Mouse (Mus musculus) heart, embryonic 11.5 days (tissue): Measurements from ENCODE around the gene Ces3a. TPM values are rescaled to one million over a fixed set of nuclear protein-coding genes. Genes with fewer than 3 reads are reported as not detected.
"Not testable (repeated sequence)": the region's sequence is repeated elsewhere in the genome, so short reads cannot be mapped to it uniquely, and the experiment has no call there.

Experiments used
- ATAC-seq: fragments of 200-750 bp; cut with Nextera tagmentation; replicated peaks from 2 replicates; pipeline ENCODE4 v1.8.0; 2017; ENCODE audit warnings: moderate library complexity; ENCODE audit not compliant: insufficient number of reproducible peaks, low FRiP score, low TSS enrichment
- H3K27ac ChIP-seq: fragments of 300-500 bp; sonication (generic); 2 replicates; pipeline ENCODE4 v1.5.1; 2014; ENCODE audit warnings: mild to moderate bottlenecking, low read depth, low read length
- H3K27me3 ChIP-seq: fragments of 300-500 bp; sonication (generic); 2 replicates; pipeline ENCODE4 v1.6.1; 2014; ENCODE audit warnings: mild to moderate bottlenecking, low read length, mixed read lengths; ENCODE audit not compliant: control insufficient read depth, insufficient read depth
- H3K36me3 ChIP-seq: fragments of 300-500 bp; sonication (generic); 2 replicates; pipeline ENCODE4 v1.6.1; 2014; ENCODE audit warnings: mild to moderate bottlenecking, low read length, moderate library complexity, mixed read lengths; ENCODE audit not compliant: control insufficient read depth, insufficient read depth
- H3K4me1 ChIP-seq: fragments of 300-500 bp; sonication (generic); 2 replicates; pipeline ENCODE4 v1.6.1; 2014; ENCODE audit warnings: low read length; ENCODE audit not compliant: control insufficient read depth, insufficient read depth
- H3K4me2 ChIP-seq: fragments of 300-500 bp; sonication (generic); 2 replicates; pipeline ENCODE4 v1.6.1; 2014; ENCODE audit warnings: mild to moderate bottlenecking, moderate library complexity
- H3K4me3 ChIP-seq: fragments of 300-500 bp; sonication (generic); 2 replicates; pipeline ENCODE4 v1.5.1; 2014; ENCODE audit warnings: low read depth, low read length
- H3K9ac ChIP-seq: fragments of 300-500 bp; sonication (generic); 2 replicates; pipeline ENCODE4 v1.6.1; 2014; ENCODE audit warnings: mild to moderate bottlenecking, low read depth, low read length, moderate library complexity
- H3K9me3 ChIP-seq: fragments of 300-500 bp; sonication (generic); replicated peaks from 2 replicates; pipeline ENCODE4 v1.6.1; 2016; ENCODE audit warnings: low read length; ENCODE audit not compliant: control insufficient read depth
- WGBS: fragments of 180-500 bp; shearing (Covaris S2); extraction: QIAGEN DNeasy Blood & Tissue Kit; methylation state at CpG from one replicate; pipeline ENCODE4 v1.1.7; 2014; ENCODE audit not compliant: insufficient replicate concordance; 5-methylcytosine and 5-hydroxymethylcytosine counted together
- polyA plus RNA-seq: library from polyadenylated mRNA; unstranded; fragments of >200 nt; fragmentation: Nextera tagmentation; extraction: Ambion mirVana; gene quantifications from 2 replicates; pipeline ENCODE4 v1.2.1, GENCODE M21; 2014

The Ces3a gene
- polyA plus RNA-seq, 1 experiment from 2014 or later, result not detected

DNA sequence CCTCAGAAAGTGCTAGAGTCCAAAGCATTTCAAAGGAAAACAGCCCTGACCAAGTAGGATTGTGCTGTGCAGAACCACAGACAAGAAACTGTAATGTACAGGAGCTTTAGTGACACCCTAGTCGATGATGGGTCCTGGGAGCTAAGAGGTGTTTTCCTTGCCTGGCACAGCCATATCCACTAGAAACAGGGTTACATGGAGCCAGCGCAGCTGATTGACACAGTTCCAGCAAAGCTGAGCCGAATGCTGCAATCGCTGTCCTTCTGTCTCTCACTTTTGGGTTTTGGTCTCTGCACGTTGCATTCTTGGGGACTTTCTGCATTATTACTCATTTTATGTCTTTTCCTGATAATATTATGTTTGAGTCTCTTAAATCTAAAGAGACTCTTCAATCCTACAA is 30.2 kb downstream of the Ces3a start:
- 0 out of 2 replicates have a peak, but pooled peaks cover 2% of the 10 kb centered on the region for H3K9me3 ChIP-seq
- no peak for ATAC-seq
- 81% methylated on average over 5 of the region's 5 CpGs for WGBS
- no peak overlapping the region for H3K4me2 ChIP-seq
- H3K4me1 ChIP-seq, result no peaks in the 10 kb centered on the region
- no peak overlapping the region for H3K9ac ChIP-seq
- no peaks in the 10 kb centered on the region for H3K27me3 ChIP-seq
- no peaks in the 10 kb centered on the region for H3K36me3 ChIP-seq
- H3K27ac ChIP-seq, result no peak overlapping the region
- no peak overlapping the region for H3K4me3 ChIP-seq

GRCm38 (mm10) chr8:105080814-105081336 is 32.5 kb downstream of the Ces3a start:
- 0 out of 2 replicates have a peak, but pooled peaks cover 2% of the 10 kb centered on the region for H3K9me3 ChIP-seq
- no peak for ATAC-seq
- H3K27ac ChIP-seq, result no peak overlapping the region
- no peak overlapping the region for H3K4me3 ChIP-seq
- no peaks in the 10 kb centered on the region for H3K4me1 ChIP-seq
- H3K9ac ChIP-seq, result no peak overlapping the region
- no peaks in the 10 kb centered on the region for H3K27me3 ChIP-seq
- no peak overlapping the region for H3K4me2 ChIP-seq
- 71% methylated on average over 5 of the region's 5 CpGs for WGBS
- H3K36me3 ChIP-seq, result no peaks in the 10 kb centered on the region

GRCm38 (mm10) chr8:105083449-105084050 is 35.1 kb downstream of the Ces3a start, which contains the start of gene Ces3b:
Gene Ces3b, plus strand, starts transcription at chr8:105083753.
- Histone ChIP-seq H3K36me3 (no peaks in the 10 kb centered on the region), H3K9me3 (no peaks in the 10 kb centered on the region), H3K4me1 (no peaks in the 10 kb centered on the region), H3K27ac (no peak within 1 kb of the TSS), H3K4me3 (no peak within 1 kb of the TSS), H3K27me3 (no peaks in the 10 kb centered on the region), H3K4me2 (0 out of 2 replicates have a peak within 1 kb of the TSS, but pooled peaks have one; percentile 8), H3K9ac (no peak within 1 kb of the TSS)
- WGBS, result 43% methylated on average over 7 of the region's 7 CpGs
- ATAC-seq, result 0 out of 2 replicates have a peak, but pooled peaks have one; percentile 22

- not testable (repeated sequence) for H3K36me3 ChIP-seq, H3K4me2 ChIP-seq, H3K9me3 ChIP-seq, H3K9ac ChIP-seq, H3K4me3 ChIP-seq, H3K27me3 ChIP-seq, ATAC-seq, H3K4me1 ChIP-seq, H3K27ac ChIP-seq
- 77% methylated on average over 5 of the region's 5 CpGs for WGBS
These were observed 39.8 kb downstream of the Ces3a start for GRCm38 (mm10) chr8:105088166-105088565.

GRCm38 (mm10) chr8:105088581-105088980 is 40.2 kb downstream of the Ces3a start:
- H3K4me3 ChIP-seq, result no peak overlapping the region
- no peak overlapping the region for H3K4me2 ChIP-seq
- H3K9ac ChIP-seq, result no peak overlapping the region
- 55% methylated on average over 4 of the region's 4 CpGs for WGBS
- no peak overlapping the region for H3K27ac ChIP-seq
- H3K36me3 ChIP-seq, result no peaks in the 10 kb centered on the region
- no peaks in the 10 kb centered on the region for H3K27me3 ChIP-seq
- no peak for ATAC-seq
- no peaks in the 10 kb centered on the region for H3K9me3 ChIP-seq
- H3K4me1 ChIP-seq, result no peaks in the 10 kb centered on the region

- no peaks in the 10 kb centered on the region for H3K36me3 ChIP-seq
- H3K4me3 ChIP-seq, result no peak overlapping the region
- H3K4me2 ChIP-seq, result no peak overlapping the region
- no peak for ATAC-seq
- no peaks in the 10 kb centered on the region for H3K4me1 ChIP-seq
- no peak overlapping the region for H3K27ac ChIP-seq
- H3K9me3 ChIP-seq, result no peaks in the 10 kb centered on the region
- H3K9ac ChIP-seq, result no peak overlapping the region
- WGBS, result 74% methylated on average over 3 of the region's 3 CpGs
- H3K27me3 ChIP-seq, result no peaks in the 10 kb centered on the region
These were observed 45.6 kb downstream of the Ces3a start for GRCm38 (mm10) chr8:105093992-105094391.

GRCm38 (mm10) chr8:105102101-105102785 is 53.8 kb downstream of the Ces3a start:
- not testable (repeated sequence) for H3K4me3 ChIP-seq, H3K9ac ChIP-seq, H3K4me2 ChIP-seq, H3K9me3 ChIP-seq, H3K36me3 ChIP-seq, H3K4me1 ChIP-seq, H3K27me3 ChIP-seq, ATAC-seq, H3K27ac ChIP-seq
- WGBS, result 71% methylated on average over 4 of the region's 4 CpGs

DNA sequence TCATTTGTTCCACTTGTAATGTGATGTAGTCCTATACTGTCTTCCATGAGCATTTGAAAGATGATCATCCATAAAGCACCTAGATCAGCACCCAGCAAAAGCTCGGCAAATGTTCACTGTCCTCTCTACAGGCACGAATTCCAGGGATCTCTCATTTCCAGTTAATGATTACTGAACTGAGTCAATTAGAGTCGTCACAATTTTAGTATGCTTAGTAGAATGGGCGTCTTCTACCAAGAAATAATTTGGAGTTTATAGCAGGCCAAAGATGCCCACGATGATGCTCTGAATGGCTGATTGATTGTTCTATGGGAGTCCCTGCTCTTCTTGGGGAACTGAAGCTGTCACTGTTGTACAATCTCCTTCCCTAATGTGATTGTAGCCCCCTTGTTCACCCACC is 55.3 kb downstream of the Ces3a start:
- not testable (repeated sequence) for H3K27ac ChIP-seq, H3K27me3 ChIP-seq, ATAC-seq, H3K4me2 ChIP-seq, H3K36me3 ChIP-seq, H3K9ac ChIP-seq, H3K9me3 ChIP-seq, H3K4me3 ChIP-seq, H3K4me1 ChIP-seq
- WGBS, result 74% methylated on average over 5 of the region's 5 CpGs
